Mouse (Mus musculus) cerebellum, adult 2 months (tissue): ENCODE measurements around the gene Ccser2.

ENCODE experiments used
- CTCF ChIP-seq: fragments of 200-500 bp; IDR thresholded peaks from 2 replicates; pipeline ENCODE4 v1.5.1; 2011; ENCODE audit warnings: low read depth, mild to moderate bottlenecking, control low read depth, low read length, moderate library complexity, borderline replicate concordance; ENCODE audit not compliant: insufficient read depth
- POLR2A ChIP-seq: fragments of 200-500 bp; IDR thresholded peaks from 2 replicates; pipeline ENCODE4 v1.6.1; 2011; ENCODE audit warnings: low read length, control low read depth, borderline replicate concordance; ENCODE audit not compliant: insufficient read depth

DNA sequence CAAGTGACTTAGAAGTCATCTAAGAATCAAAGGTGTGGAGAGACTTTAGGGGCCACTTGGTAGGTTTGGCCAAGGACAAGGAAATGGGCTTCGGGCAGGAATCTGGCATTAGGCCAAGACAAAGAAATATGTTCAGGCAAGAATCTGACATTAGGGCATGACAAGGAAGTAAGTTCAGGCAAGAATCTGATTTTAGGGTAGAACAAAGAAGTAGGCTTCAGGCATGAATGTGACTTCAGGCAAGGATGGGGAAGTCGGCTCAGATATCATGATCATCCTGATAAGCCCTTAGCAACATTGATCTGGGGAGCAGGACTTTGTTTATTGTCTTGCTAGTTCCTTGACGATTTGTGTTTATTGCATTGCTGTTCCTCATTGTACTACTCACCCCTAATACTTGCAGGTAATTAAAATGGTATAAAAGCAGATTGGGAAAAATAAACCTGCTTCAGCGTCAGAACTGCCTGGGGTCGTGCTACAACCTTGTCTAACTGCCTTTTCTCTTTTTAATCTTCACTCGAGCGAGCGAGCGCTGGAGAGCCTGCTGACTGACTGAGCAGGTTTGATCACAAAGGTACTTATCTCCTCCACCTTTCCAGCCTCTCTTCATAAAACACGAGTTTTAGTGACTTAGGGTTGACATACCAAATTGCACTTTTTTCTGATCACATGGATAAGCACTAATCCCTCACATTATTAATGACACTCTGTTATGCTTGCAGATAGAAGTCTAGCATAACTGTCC is 35.8 kb downstream of the Ccser2 start:
- TF ChIP-seq CTCF (no peak), POLR2A (no peak)
